Mouse (Mus musculus): Measurements from ENCODE around the gene Asxl1.

DNA sequence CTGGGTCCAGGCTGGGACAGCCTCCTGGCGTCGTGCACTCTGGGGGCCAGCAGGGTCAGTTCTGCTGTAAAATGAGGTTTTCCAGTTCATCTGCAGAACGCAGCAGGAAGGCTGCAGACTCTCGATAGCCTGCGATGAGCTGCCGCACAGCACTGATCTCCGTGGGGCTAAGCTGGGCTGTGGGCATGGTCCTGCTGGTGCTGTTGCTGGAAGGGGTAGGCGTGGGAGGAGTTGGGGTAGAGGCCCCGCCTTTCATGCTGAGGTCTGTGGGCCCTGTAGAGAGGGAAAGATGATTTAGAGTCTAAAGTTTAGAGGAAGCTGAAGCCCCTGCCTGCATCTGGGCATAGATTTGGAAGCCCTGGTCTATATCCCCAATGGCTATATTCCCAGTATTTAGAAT is 65.9 kb downstream of the Asxl1 start:
- TF ChIP-seq CTCF (IDR thresholded peaks at IDR 0.05; ENCODE audit: control insufficient read depth, insufficient read depth, low read length): no peak
- TF ChIP-seq POLR2A (IDR thresholded peaks at IDR 0.05; ENCODE audit: borderline replicate concordance, control insufficient read depth, low read depth, low read length): no peak
